Mouse (Mus musculus) MEL-GATA-1-ER (cell line): ENCODE data around the gene Ppp2r2c.
"Not testable (repeated sequence)": the region's sequence is repeated elsewhere in the genome, so short reads cannot be mapped to it uniquely, and the experiment has no call there.

Experiments used
- DNase-seq: peaks from one replicate; pipeline ENCODE4 v3.0.0-alpha.2; 2012; ENCODE audit warnings: low read depth; ENCODE audit errors: extremely low read depth

The Ppp2r2c gene

GRCm38 (mm10) chr5:36923826-36924700, 55.8 kb downstream of the Ppp2r2c start:
- DNase-seq, result no peak

GRCm38 (mm10) chr5:36928701-36929100, 60.4 kb downstream of the Ppp2r2c start:
- no peak for DNase-seq

GRCm38 (mm10) chr5:36929376-36929775, 61.1 kb downstream of the Ppp2r2c start:
- no peak for DNase-seq

GRCm38 (mm10) chr5:36933383-36933782, 65.1 kb downstream of the Ppp2r2c start:
- DNase-seq, result no peak

GRCm38 (mm10) chr5:36935486-36936473, 67.5 kb downstream of the Ppp2r2c start:
- DNase-seq, result no peak

GRCm38 (mm10) chr5:36936548-36936947, 68.2 kb downstream of the Ppp2r2c start:
- DNase-seq, result no peak

GRCm38 (mm10) chr5:36938021-36938420, 69.7 kb downstream of the Ppp2r2c start:
- DNase-seq, result no peak

- DNase-seq, result not testable (repeated sequence)
Observed at GRCm38 (mm10) chr5:36938991-36939390, 70.7 kb downstream of the Ppp2r2c start.

- no peak for DNase-seq
Observed at GRCm38 (mm10) chr5:36942446-36942845, 74.1 kb downstream of the Ppp2r2c start.

GRCm38 (mm10) chr5:36944552-36944951, 76.2 kb downstream of the Ppp2r2c start:
- no peak for DNase-seq

- DNase-seq, result no peak
Observed at GRCm38 (mm10) chr5:36945102-36945701, 76.9 kb downstream of the Ppp2r2c start.

- no peak for DNase-seq
Observed at GRCm38 (mm10) chr5:36945713-36946112, 77.4 kb downstream of the Ppp2r2c start.

GRCm38 (mm10) chr5:36946445-36946844, 78.1 kb downstream of the Ppp2r2c start:
- DNase-seq, result no peak

- no peak for DNase-seq
Observed at GRCm38 (mm10) chr5:36948831-36949230, 80.5 kb downstream of the Ppp2r2c start.

GRCm38 (mm10) chr5:36950871-36951270, 82.6 kb downstream of the Ppp2r2c start:
- DNase-seq, result no peak

- no peak for DNase-seq
Observed at GRCm38 (mm10) chr5:36952311-36952710, 84.0 kb downstream of the Ppp2r2c start.

- no peak for DNase-seq
Observed at GRCm38 (mm10) chr5:36955366-36955765, 87.1 kb downstream of the Ppp2r2c start.

GRCm38 (mm10) chr5:36958837-36959236, 90.5 kb downstream of the Ppp2r2c start:
- no peak for DNase-seq

GRCm38 (mm10) chr5:36960501-36960900, 92.2 kb downstream of the Ppp2r2c start:
- DNase-seq, result no peak

GRCm38 (mm10) chr5:36971587-36971986, 103.3 kb downstream of the Ppp2r2c start:
- no peak for DNase-seq

GRCm38 (mm10) chr5:36975336-36975735, 107.0 kb downstream of the Ppp2r2c start:
- no peak for DNase-seq
